Mouse (Mus musculus): ENCODE data around the gene Tet1. TPM values are rescaled to one million over a fixed set of nuclear protein-coding genes. Genes with fewer than 3 reads are reported as not detected.
"Not testable (repeated sequence)": the region's sequence is repeated elsewhere in the genome, so short reads cannot be mapped to it uniquely, and the experiment has no call there.

Tet1 gene
- 0.29 and 0.53 TPM in 2 replicates for polyA plus RNA-seq (2012; rRNA removed)

DNA sequence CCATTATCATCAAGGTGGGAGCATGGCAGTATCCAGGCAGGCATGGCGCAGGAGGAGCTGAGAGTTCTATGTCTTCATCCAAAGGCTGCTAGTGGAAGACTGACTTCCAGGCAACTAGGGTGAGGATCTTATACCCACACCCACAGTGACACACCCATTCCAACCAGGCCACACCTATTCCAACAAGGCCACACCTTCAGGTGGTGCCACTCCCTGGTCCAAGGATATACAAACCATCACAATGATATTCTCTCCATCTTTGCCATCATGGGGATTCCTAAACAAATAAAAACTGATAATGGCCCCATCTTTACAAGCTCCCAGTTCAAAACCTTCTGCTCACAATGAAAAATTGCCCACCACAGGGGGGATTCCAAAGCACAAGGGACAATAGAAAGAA, at the start of gene Tet1:
Gene Tet1 (minus strand): TSS at position 101 of the 400 bp plus-strand sequence.
- WGBS, result no CpG with 5 or more reads among the region's 1 CpGs

GRCm38 (mm10) chr10:62948551-62948950, 39.8 kb upstream of the Tet1 start:
- WGBS, result 86% methylated on average over 7 of the region's 7 CpGs
- no peak for DNase-seq (ENCODE audit: low read depth, low spot score)

More for the DNA sequence above, at the start of gene Tet1:
- not testable (repeated sequence) for DNase-seq (ENCODE audit: low read depth, low spot score)

DNA sequence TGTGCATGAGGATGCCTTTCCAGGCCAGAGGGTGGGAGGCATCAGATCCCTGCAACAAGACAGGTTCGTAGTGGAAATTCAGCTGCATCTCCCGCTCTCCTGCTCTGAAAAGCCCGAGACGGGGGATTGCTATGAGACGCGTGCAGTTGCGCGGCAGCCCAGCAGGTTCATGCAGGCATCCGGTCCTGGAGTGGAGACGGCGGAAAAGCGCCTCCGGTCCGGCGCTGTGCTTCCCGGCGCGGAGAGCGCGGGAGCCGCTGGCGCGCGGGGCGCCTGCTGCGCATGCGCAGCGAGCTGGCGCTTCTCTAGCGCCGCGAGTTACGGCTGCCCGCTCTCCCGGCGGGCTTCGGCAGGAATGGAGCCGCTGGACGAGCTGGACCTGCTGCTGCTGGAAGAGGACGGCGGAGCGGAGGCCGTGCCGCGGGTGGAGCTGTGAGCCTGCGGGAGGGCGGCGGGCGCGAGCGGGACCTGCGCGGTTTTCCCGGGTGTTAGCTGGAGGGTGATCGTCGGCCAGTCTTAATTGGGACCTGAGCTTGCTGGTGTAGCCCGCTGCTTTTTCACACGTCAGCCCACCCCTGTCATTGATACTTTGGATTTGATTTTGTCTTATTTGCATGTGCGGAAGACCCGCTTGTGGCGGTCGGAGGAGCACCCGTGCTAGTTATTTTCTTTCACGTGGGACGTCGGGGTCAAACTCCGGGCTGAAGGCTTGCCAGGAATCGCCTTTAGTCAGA, 38.1 kb upstream of the Tet1 start, which contains the start of gene Dna2:
Gene Dna2 (plus strand): TSS at position 289 of the 734 bp plus-strand sequence.
- WGBS, result under 1% methylated on average over 68 of the region's 68 CpGs
- peak; percentile 33 for DNase-seq (ENCODE audit: low read depth, low spot score)

- 82% methylated on average over 10 of the region's 10 CpGs for WGBS
- DNase-seq (ENCODE audit: low read depth, low spot score), result no peak
Measured at GRCm38 (mm10) chr10:62944975-62945580, 36.3 kb upstream of the Tet1 start.

GRCm38 (mm10) chr10:62932381-62932780, 23.6 kb upstream of the Tet1 start:
- 100% methylated on average over 1 of the region's 1 CpGs for WGBS
- DNase-seq (ENCODE audit: low read depth, low spot score), result no peak

DNA sequence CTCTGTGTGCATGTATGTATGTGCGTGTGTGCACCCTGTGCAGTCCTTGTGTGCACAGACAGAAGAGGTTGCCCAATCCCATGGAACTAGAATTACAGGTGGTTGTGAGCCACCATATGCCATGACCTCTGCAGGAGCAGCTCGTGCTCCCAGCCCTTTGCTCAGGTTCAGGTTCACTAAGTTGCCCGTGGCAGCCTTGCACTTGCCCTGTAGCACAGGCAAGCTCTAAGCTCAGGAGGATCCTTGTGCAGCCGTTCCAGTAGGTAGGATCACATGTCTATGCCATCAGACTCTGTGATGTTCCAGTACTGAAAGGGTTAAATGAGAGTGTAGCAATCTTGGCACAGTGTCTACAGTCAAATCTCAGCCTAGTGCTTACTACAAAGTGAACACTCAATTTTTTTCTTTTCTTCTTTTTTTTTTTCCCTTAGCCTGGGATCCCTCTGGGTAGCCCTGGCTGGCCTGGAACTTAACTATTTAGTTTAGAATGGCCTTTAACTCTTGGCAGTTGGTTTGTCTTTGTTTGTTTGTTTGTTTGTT, 15.4 kb upstream of the Tet1 start:
- DNase-seq (ENCODE audit: low read depth, low spot score), result no peak
- WGBS, result 91% methylated on average over 4 of the region's 4 CpGs

DNA sequence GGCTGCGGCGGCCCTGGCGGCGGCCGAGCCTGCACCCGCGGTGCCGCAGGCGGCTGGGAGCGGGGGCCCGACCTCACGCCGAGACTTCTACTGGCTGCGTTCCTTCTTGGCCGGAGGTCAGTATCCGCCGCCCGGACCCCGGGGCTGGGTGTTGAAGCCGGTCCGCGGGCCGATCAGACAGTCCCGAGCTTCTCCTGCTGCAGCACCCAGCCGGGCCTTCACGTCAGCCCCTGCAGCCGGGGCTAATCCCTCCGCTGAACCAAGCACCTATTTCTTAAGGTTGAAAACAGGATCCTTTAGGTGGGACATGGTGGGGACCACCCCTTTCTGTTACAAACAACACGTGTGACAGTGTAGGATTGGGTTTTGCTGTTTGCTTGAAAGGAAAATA, 12.0 kb upstream of the Tet1 start:
- no peak for DNase-seq (ENCODE audit: low read depth, low spot score)
- WGBS, result under 1% methylated on average over 29 of the region's 29 CpGs

DNA sequence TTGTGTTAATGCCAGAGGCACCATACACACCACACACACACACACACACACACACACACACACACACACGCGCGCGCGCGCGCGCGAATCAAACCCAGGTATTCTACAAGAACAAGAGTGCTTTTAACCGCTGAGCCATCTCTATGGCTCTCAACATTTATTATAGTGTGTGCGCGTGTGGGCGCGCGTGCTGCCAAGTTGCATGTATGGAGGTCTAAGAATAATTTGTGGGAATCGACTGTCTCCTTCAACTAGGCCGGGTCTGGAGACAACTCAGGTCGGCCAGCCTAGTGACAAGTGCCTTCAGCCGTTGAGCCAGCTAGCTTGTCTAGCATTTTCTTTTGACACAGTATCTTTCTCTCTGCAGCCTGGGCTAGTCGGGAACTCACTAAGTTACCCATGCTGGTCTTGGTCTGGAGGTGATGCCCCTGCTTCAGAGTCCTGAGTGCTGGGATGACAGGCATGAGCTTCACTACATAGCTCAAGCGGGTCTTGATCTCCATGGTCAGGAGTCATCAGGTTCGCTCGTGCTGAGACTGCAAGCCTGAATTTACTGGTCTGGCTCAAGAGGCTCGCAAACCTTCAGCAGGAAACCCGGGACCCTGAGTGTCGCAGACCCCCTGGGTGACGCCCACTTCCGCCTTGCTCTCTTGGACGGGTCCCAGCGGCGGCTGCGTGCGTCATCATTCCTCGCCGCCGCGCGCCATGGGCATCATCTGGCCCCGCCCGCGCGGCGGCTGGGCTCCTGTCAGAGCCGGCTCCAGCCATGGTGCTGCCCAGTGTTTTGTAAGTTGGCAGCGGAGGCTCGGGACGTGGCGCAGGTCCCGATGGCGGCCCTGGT, 11.3 kb upstream of the Tet1 start, which contains the start of gene Slc25a16:
Gene Slc25a16 (plus strand): TSS at position 709 of the 841 bp plus-strand sequence.
- 4% methylated on average over 50 of the region's 50 CpGs for WGBS

GRCm38 (mm10) chr10:62918985-62919384, 10.2 kb upstream of the Tet1 start:
- no peak for DNase-seq (ENCODE audit: low read depth, low spot score)
- 81% methylated on average over 3 of the region's 3 CpGs for WGBS

More for the DNA sequence above, 11.3 kb upstream of the Tet1 start, which contains the start of gene Slc25a16:
- DNase-seq (ENCODE audit: low read depth, low spot score), result peak; percentile 50

GRCm38 (mm10) chr10:62911120-62911519, 2.3 kb upstream of the Tet1 start:
- no peak for DNase-seq (ENCODE audit: low read depth, low spot score)
- WGBS, result 93% methylated on average over 2 of the region's 2 CpGs

DNA sequence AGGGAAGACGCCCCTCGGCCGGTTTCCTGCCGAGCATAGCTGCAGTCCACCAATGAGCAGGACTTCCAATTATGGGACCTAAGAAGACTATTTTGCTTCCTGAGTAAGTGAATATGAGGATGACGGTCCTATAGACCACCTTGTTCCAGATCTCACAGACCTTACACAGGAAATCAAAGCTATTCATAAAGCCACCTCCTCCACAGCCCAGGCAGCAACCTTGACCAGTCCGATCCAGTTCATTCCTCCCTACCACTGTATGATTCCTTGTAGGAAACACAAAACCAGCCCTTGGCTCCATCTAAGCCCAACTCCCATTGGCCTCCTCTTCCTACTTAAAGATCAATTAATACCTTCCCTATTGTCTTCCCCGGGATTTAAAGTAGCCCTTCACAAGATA, 2.5 kb downstream of the Tet1 start:
- WGBS, result 93% methylated on average over 7 of the region's 7 CpGs
- DNase-seq (ENCODE audit: low read depth, low spot score), result no peak

DNA sequence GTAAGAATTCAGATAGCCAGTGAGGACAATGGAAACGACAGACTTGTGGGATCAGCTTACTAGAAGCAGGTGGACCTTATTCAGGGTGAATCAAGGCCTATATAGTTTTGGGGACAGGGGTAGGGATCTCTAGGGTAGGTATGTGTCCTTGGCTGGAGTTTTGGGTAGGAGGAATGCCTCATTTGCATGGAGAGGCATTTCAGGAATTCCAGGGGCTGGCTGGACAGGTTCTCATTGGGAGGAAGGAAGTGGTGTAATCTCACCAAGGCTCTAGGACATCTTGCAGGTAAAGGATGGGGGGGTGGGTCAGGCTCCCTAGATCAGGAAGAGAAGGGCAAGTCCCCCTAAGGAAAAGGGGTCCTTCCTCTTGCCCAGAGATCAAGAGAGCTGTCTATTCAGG, 6.0 kb downstream of the Tet1 start:
- no peak for DNase-seq (ENCODE audit: low read depth, low spot score)
- WGBS, result 16% methylated on average over 1 of the region's 1 CpGs

DNA sequence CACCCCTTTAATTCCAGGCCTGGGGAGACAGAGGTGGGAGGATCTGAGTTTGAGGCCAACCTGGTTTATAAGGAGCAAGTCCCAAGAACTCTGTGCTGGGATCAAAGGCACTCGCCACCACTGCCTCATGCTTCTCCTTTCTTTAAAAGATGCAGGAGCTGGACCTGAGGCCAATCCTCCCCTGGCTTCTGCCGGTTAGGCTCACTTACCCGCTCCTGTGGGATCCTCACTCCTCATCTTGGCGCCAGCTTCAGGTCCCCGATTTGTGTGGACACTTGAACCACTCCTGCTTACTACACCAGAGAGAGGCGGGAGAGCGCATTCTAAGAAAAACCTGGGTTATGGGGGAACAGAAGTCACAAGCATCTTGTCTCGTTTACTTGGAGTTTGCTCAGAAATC, 7.0 kb downstream of the Tet1 start:
- DNase-seq (ENCODE audit: low read depth, low spot score), result no peak
- 39% methylated on average over 8 of the region's 8 CpGs for WGBS

DNA sequence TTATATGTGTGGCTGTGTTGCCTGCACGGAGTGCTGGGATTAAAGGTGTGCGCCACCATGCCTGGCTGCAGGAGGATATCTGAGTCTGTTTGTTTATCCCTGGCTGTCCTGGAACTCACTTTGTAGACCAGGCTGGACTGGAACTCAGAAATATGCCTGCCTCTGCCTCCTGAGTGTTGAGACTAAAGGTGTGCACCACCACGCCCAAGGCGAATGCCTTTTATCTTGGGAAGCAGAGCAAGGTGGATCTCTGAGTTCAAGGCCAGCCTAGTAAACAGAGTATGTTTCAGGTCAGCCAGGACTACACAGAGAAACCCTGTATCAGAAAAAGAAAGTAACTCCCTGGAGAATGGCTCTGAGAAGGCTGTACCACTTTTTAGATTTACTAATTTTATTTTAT, 8.7 kb downstream of the Tet1 start:
- WGBS, result 97% methylated on average over 4 of the region's 4 CpGs
- no peak for DNase-seq (ENCODE audit: low read depth, low spot score)

GRCm38 (mm10) chr10:62898061-62898460, 10.7 kb downstream of the Tet1 start:
- no peak for DNase-seq (ENCODE audit: low read depth, low spot score)
- 67% methylated on average over 2 of the region's 2 CpGs for WGBS

DNA sequence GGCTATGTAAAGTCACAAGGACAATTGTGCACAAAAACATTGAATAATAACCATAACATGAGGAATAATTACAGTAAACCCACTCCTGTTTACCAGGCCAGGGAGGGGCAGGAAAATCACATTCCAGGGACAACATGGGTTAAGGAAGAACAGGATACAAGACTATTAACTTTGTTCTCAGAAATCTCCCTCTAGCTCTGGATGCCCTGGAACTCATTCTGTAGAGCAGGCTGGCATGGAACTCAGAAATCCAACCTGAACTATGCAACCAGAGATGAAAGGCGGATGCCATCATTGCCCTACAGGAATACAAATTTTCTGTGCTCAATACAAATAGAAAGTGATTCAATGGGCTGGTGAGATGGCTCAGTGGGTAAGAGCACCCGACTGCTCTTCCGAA, 11.4 kb downstream of the Tet1 start:
- no peak for DNase-seq (ENCODE audit: low read depth, low spot score)

DNA sequence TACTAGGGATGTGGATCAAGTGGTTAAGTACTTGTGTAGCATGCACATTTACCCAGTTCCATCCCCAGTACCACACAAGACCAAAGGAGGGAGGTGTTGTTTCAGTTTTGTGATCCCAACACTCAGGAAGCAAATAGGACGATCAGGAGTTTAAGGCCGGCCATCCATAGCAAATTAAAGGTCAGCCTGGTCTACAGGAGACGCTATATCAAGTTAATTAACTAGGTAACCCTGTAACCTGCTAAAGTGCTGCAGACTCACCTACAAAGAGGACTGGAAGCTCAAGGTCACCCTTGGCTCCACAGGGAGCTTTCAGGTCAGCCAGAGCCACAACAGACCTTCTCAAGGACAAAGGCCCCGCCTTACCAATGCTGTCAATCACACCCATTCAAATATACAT, 12.0 kb downstream of the Tet1 start:
- WGBS, result 78% methylated on average over 4 of the region's 4 CpGs
- no peak for DNase-seq (ENCODE audit: low read depth, low spot score)

More for the DNA sequence above, 11.4 kb downstream of the Tet1 start:
- WGBS, result 93% methylated on average over 3 of the region's 3 CpGs

DNA sequence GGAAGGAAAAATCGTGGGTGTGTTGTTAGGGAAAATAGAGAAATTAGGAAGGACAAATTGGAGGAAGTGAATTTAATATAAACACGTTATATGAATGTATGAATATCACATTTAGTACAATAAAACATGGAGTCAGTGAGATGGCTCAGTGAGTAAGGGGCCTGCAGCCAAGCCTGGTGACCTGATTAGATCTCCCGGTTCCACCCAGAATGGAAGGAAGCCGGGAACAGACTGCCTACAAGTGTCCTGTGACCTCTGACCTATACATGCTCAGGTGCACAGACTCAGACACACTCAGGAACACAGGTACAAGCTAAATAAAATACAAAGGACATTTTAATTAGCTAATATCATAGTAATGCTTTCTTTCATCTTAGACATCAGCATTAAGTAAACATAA, 12.8 kb downstream of the Tet1 start:
- 56% methylated on average over 4 of the region's 4 CpGs for WGBS
- DNase-seq (ENCODE audit: low read depth, low spot score), result no peak

GRCm38 (mm10) chr10:62895386-62895785, 13.4 kb downstream of the Tet1 start:
- no peak for DNase-seq (ENCODE audit: low read depth, low spot score)
- WGBS, result 62% methylated on average over 6 of the region's 6 CpGs

DNA sequence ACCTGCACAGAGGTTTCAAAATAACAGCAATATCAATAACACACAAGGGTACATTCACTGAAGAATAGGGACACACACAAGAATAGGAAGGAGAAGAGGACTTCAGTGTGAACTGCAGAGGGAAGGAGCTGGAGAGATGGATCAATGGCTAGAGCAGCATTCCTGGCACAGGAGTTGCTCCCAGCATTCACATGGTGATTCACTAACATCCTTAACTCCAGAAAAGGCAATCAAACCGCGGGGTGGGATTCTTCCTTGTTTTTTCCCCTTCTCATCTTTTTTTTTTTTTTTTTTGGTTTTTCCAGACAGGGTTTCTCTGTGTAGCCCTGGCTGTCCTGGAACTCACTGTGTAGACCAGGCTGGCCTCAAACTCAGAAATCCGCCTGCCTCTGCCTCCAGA, 14.3 kb downstream of the Tet1 start:
- DNase-seq (ENCODE audit: low read depth, low spot score), result no peak
- WGBS, result 91% methylated on average over 3 of the region's 3 CpGs
